Mouse (Mus musculus) G1E-ER4 (cell line): Measurements from ENCODE around the gene Tubb5. TPM values are rescaled to one million over a fixed set of nuclear protein-coding genes. Genes with fewer than 3 reads are reported as not detected.
A peak's percentile ranks its signal among the peaks of the same experiment; 100 is the strongest.

ENCODE experiments used
- GATA1 ChIP-seq: IDR thresholded peaks from one replicate; pipeline ENCODE4 v1.8.0; 2012; ENCODE audit warnings: low read length, inconsistent platforms
- polyA plus RNA-seq: library from polyadenylated mRNA; stranded (reverse); fragments of >175 nt; gene quantifications from 2 replicates; pipeline ENCODE4 v1.2.3, GENCODE M21; 2012

Gene Tubb5
- polyA plus RNA-seq, 1 experiment: 178 TPM

DNA sequence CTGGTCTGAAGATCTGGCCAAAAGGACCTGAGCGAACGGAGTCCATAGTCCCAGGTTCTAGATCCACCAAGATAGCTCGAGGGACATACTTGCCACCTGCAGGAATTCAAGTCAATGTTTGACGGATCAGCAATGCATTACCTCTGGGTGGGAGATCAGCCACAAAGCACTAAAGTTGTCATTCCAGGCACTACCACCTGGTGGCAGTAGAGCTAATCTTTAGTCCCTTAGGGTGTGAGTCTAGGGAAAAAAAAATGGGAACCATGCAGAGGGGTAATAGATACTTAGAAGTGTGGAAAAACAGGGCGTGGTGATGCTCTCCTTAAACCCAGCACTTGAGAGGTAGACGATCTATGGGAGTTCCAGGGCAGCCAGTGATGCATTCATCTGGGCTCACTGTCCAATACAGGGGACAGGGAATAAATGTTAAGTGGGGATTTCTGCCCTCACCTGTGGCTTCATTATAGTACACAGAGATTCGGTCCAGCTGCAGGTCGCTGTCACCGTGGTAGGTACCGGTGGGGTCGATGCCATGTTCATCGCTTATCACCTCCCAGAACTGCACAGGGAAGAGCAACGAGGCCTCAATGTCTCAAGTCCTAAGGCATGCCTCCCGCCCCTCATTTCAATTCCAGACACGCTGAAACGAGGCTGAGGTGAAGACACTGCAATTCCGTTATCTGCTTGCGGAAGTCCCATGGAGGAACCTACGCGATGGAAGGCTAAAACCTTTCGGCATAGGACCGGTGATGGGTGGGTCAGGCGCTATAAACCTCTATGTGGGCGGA lies 1.7 kb downstream of the Tubb5 start:
- TF ChIP-seq GATA1: no peak

DNA sequence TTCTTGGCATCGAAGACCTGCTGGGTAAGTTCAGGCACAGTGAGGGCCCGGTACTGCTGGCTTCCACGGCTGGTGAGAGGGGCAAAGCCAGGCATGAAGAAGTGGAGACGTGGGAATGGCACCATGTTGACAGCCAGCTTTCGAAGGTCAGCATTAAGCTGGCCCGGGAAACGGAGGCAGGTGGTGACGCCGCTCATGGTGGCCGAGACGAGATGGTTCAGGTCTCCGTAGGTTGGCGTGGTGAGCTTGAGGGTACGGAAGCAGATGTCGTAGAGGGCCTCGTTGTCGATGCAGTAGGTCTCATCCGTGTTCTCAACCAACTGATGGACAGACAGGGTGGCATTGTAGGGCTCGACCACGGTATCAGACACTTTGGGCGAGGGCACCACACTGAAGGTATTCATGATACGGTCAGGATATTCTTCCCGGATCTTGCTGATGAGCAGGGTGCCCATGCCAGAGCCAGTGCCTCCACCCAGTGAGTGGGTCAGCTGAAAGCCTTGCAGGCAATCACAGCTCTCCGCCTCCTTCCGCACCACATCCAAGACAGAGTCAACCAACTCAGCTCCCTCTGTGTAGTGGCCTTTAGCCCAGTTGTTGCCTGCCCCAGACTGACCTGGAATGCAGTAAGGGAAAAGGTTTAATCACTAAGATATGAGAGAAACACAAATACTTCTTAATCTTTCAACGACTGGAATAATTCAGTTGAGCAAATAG lies 2.5 kb downstream of the Tubb5 start:
- TF ChIP-seq GATA1: no peak

- no peak for TF ChIP-seq GATA1
These were observed 3.2 kb downstream of the Tubb5 start for GRCm38 (mm10) chr17:35834696-35835422.

DNA sequence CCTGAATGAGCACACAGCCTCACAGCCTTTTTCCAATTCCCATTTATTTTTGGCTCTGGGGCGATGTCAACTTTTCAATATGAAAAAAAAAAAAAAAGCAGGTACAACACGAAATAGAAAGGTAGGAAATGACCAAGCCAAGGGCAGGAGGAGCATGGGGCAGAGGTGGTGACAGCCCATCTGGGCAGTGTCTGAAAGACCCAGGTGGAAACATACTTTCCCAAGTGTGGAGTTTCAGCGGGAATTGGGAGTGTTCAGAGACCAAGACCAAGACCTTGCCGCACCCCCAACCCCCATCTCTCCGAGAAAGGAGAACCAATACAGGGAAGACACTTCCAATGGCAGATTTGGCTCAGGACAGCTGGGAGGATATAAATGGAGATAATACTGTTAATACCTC lies 4.2 kb downstream of the Tubb5 start:
- no peak for TF ChIP-seq GATA1

- no peak for TF ChIP-seq GATA1
These were observed 4.8 kb downstream of the Tubb5 start for GRCm38 (mm10) chr17:35833239-35833751.

DNA sequence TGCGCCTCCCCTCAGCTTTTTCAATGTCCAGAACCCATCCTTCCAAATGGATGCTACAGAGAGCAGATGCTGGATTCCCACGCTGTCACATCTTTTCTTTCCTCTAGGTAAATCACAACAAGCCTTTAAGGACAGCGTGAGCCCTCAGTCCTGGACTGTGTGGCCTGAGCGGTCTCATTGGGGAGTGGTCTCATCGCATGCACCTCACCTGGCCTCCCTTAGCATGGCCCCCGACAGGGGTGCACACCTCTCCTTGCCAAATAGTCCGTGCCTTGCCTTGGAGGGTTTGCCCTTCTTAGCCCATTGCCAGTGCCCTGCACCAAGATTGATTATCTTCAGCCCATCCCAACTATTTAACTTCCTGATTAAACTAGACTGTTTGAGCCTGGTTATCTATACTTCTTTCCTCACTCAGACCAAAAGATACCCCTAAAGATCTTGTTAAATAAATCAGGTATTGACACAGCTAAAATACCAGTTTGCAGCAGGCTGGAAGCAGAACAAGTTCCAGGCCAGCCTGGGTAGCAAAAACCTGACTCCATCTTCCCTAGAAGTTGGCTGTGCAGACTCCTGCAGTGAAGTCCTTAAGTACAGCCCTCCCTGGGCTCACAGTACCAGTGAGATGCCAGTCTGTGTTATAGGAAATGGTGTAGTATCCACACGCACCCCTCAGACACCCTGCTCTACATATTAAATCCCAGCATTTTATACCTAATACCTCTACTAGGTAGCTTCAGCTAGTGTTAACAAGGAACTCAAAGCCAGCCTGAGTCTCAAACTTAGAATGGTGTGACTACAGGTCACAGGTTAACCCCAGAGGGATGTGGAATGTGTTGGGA lies 5.5 kb downstream of the Tubb5 start:
- TF ChIP-seq GATA1: no peak

DNA sequence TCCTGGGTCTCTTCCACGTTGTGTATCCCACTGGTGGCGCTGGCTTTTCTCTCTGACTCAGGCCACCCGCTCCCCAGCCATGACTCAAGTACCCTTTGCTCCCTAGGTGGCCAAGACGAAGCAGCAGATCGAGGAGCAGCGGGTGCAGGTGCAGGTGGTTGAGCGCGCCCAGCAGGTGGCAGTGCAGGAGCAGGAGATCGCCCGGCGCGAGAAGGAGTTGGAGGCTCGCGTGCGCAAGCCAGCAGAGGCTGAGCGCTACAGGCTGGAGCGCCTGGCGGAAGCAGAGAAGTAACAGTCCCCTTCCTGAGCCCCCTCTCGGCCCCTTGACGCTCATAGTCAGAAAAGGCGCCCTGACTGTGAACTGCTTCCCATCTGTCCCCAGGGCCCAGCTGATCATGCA lies 8.4 kb downstream of the Tubb5 start:
- no peak for TF ChIP-seq GATA1

GRCm38 (mm10) chr17:35825109-35825850 lies 12.8 kb downstream of the Tubb5 start:
- TF ChIP-seq GATA1: peak; percentile 15

DNA sequence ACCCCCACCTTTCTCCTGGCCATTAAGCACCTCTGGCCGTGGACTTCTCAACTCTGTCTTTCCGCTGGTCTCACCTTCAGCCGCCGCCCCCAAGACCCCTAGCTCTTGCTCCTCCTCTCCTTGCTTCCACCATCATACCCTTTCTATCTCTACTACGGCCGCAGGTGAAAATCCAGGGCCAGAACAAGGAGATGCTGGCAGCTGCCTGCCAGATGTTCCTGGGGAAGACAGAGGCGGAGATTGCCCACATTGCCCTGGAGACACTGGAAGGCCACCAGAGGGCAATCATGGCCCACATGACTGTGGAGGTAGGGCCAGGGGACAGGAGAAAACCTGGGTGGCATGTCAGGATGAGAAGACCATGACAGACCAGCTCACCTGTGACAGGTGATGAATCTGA lies 13.7 kb downstream of the Tubb5 start:
- TF ChIP-seq GATA1: no peak

GRCm38 (mm10) chr17:35822964-35823937 lies 14.9 kb downstream of the Tubb5 start, which contains the start of gene Flot1:
TSS of gene Flot1 (plus strand) at chr17:35823230.
- TF ChIP-seq GATA1: no peak

GRCm38 (mm10) chr17:35822564-35822963 lies 15.5 kb downstream of the Tubb5 start:
- no peak for TF ChIP-seq GATA1

GRCm38 (mm10) chr17:35821439-35822430 lies 16.4 kb downstream of the Tubb5 start, which contains the start of gene Ier3:
TSS of gene Ier3 (plus strand) at chr17:35821684.
- no peak for TF ChIP-seq GATA1

DNA sequence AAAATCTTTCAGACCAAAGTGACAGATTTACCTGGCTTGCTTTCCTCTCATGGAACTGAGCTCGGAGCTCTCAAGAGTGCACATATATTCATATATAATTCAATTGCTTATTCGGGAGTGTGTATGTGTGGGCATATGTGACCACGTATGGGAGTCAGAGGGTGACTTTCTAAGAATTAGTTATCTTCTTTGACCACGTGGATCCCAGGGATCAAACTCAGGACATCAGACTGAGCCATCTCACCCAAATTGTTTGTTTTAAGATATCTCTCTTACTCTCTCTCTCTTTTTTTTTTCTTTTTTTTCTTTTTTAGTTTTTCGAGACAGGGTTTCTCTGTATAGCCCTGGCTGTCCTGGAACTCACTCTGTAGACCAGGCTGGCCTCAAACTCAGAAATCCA lies 18.0 kb downstream of the Tubb5 start:
- no peak for TF ChIP-seq GATA1
